Mouse (Mus musculus): ENCODE results near the gene Tmem59. TPM values are rescaled to one million over a fixed set of nuclear protein-coding genes. Genes with fewer than 3 reads are reported as not detected.

Gene Tmem59
- total and polyA plus RNA-seq, 3 experiments = 274 to 999 (median 379) TPM

GRCm38 (mm10) chr4:107238253-107238652, 60.1 kb downstream of the Tmem59 start:
- DNase-seq = no peak

- DNase-seq = no peak
These were observed 62.0 kb downstream of the Tmem59 start for GRCm38 (mm10) chr4:107240196-107240595.

GRCm38 (mm10) chr4:107243365-107244333, 65.5 kb downstream of the Tmem59 start:
- no peak for DNase-seq

GRCm38 (mm10) chr4:107245368-107245767, 67.2 kb downstream of the Tmem59 start:
- DNase-seq = no peak

GRCm38 (mm10) chr4:107246040-107246439, 67.8 kb downstream of the Tmem59 start:
- no peak for DNase-seq

GRCm38 (mm10) chr4:107247110-107247509, 68.9 kb downstream of the Tmem59 start:
- no peak for DNase-seq

- no peak for DNase-seq
These were observed 69.9 kb downstream of the Tmem59 start for GRCm38 (mm10) chr4:107248061-107248460.

- no peak for DNase-seq
These were observed 71.3 kb downstream of the Tmem59 start for GRCm38 (mm10) chr4:107249471-107249870.

- peak; percentile 46 for DNase-seq
These were observed 72.3 kb downstream of the Tmem59 start for GRCm38 (mm10) chr4:107250494-107250893.

Other genes starting within 250 kb of the Tmem59 start
- gene Mrpl37, start 111.5 kb upstream of the Tmem59 start, total RNA-seq (2021) = 100 to 1,000 TPM in 1 of 2 experiments, 10 to 100 TPM in 1; 97.2 to 102 TPM
- 76.4 and 77.1 TPM in 2 replicates for gene Mrpl37, start 111.5 kb upstream of the Tmem59 start, polyA plus RNA-seq (2012; rRNA removed)
- 10 to 100 TPM; 22.9 to 27.3 TPM for gene Cyb5rl, start 111.4 kb upstream of the Tmem59 start, total RNA-seq (2021)
- 13.4 and 14.1 TPM in 2 replicates for gene Cyb5rl, start 111.4 kb upstream of the Tmem59 start, polyA plus RNA-seq (2012; rRNA removed)
- not detected for gene Cdcp2, start 81.5 kb upstream of the Tmem59 start, total RNA-seq (2021)
- 0.06 and 0.08 TPM in 2 replicates for gene Cdcp2, start 81.5 kb upstream of the Tmem59 start, polyA plus RNA-seq (2012; rRNA removed)
- 10 to 100 TPM; 22.7 to 26.7 TPM for gene Tceanc2, start 717 bp downstream of the Tmem59 start, total RNA-seq (2021)
- gene Tceanc2, start 717 bp downstream of the Tmem59 start, polyA plus RNA-seq (2012; rRNA removed) = 5.3 and 5.4 TPM in 2 replicates
- gene Ldlrad1, start 30.8 kb downstream of the Tmem59 start, total RNA-seq (2021) = not detected
- 0.15 and 0.45 TPM in 2 replicates for gene Ldlrad1, start 30.8 kb downstream of the Tmem59 start, polyA plus RNA-seq (2012; rRNA removed)
- 10 to 100 TPM; 28.0 to 31.7 TPM for gene Lrrc42, start 75.1 kb downstream of the Tmem59 start, total RNA-seq (2021)
- gene Lrrc42, start 75.1 kb downstream of the Tmem59 start, polyA plus RNA-seq (2012; rRNA removed) = 7.7 and 9.0 TPM in 2 replicates
- 10 to 100 TPM; 16.7 to 19.1 TPM for gene Hspb11, start 75.2 kb downstream of the Tmem59 start, total RNA-seq (2021)
- 0.30 and 0.83 TPM in 2 replicates for gene Hspb11, start 75.2 kb downstream of the Tmem59 start, polyA plus RNA-seq (2012; rRNA removed)
- under 1 TPM in 1 of 2 experiments, not detected in 1; 0.61 TPM for gene Dio1, start 128.8 kb downstream of the Tmem59 start, total RNA-seq (2021)
- gene Dio1, start 128.8 kb downstream of the Tmem59 start, polyA plus RNA-seq (2012; rRNA removed) = 0.45 TPM in 1 of 2 replicates, not detected in the other
- gene Yipf1, start 136.0 kb downstream of the Tmem59 start, total RNA-seq (2021) = 10 to 100 TPM; 48.3 to 64.3 TPM
- 19.7 and 30.3 TPM in 2 replicates for gene Yipf1, start 136.0 kb downstream of the Tmem59 start, polyA plus RNA-seq (2012; rRNA removed)
- 10 to 100 TPM; 10.7 to 11.3 TPM for gene Ndc1, start 189.4 kb downstream of the Tmem59 start, total RNA-seq (2021)
- 15.9 and 17.0 TPM in 2 replicates for gene Ndc1, start 189.4 kb downstream of the Tmem59 start, polyA plus RNA-seq (2012; rRNA removed)